Mouse (Mus musculus): ENCODE data around the gene Slc35g3.

- no peak for TF ChIP-seq CTCF (IDR thresholded peaks at IDR 0.05; ENCODE audit: insufficient read depth, low read length)
- TF ChIP-seq POLR2A (IDR thresholded peaks at IDR 0.05; ENCODE audit: borderline replicate concordance, extremely low read depth, low read depth, low read length) = no peak
Measured at GRCm38 (mm10) chr11:69810280-69810679, 48.5 kb upstream of the Slc35g3 start.

Measured in lung, adult 2 months (tissue).